Mouse (Mus musculus) liver, embryonic 16.5 days (tissue): ENCODE data around the gene Ccdc12. TPM values are rescaled to one million over a fixed set of nuclear protein-coding genes. Genes with fewer than 3 reads are reported as not detected.

Experiments used
- ATAC-seq: fragments of 200-750 bp; cut with Nextera tagmentation; 2 replicates; pipeline ENCODE4 v1.8.0; 2017; ENCODE audit warnings: low read depth, mild to moderate bottlenecking, moderate number of reproducible peaks, moderate library complexity
- H3K27ac ChIP-seq: fragments of 300-500 bp; sonication (generic); 2 replicates; pipeline ENCODE4 v1.5.1; 2014; ENCODE audit warnings: mild to moderate bottlenecking, low read length
- H3K27me3 ChIP-seq: fragments of 300-500 bp; sonication (generic); 2 replicates; pipeline ENCODE4 v1.6.1; 2014; ENCODE audit warnings: low read depth, low read length, mixed read lengths; ENCODE audit not compliant: control insufficient read depth, insufficient read depth
- H3K36me3 ChIP-seq: fragments of 300-500 bp; sonication (generic); 2 replicates; pipeline ENCODE4 v1.6.1; 2014; ENCODE audit warnings: mild to moderate bottlenecking; ENCODE audit not compliant: control insufficient read depth, insufficient read depth
- H3K4me1 ChIP-seq: fragments of 300-500 bp; sonication (generic); 2 replicates; pipeline ENCODE4 v1.6.1; 2014; ENCODE audit warnings: low read depth, low read length, mixed read lengths; ENCODE audit not compliant: control insufficient read depth
- H3K4me2 ChIP-seq: fragments of 300-500 bp; sonication (generic); 2 replicates; pipeline ENCODE4 v1.6.1; 2014; ENCODE audit warnings: low read depth, low read length, mixed read lengths
- H3K4me3 ChIP-seq: fragments of 300-500 bp; sonication (generic); 2 replicates; pipeline ENCODE4 v1.5.1; 2014; ENCODE audit warnings: low read depth, mild to moderate bottlenecking, low read length
- H3K9ac ChIP-seq: fragments of 300-500 bp; sonication (generic); 2 replicates; pipeline ENCODE4 v1.6.1; 2014; ENCODE audit warnings: low read depth, low read length
- H3K9me3 ChIP-seq: fragments of 300-500 bp; sonication (generic); replicated peaks from 2 replicates; pipeline ENCODE4 v1.6.1; 2016; ENCODE audit warnings: low read length; ENCODE audit not compliant: control insufficient read depth
- WGBS: fragments of 180-500 bp; shearing (Covaris S2); extraction: QIAGEN DNeasy Blood & Tissue Kit; methylation state at CpG from one replicate; pipeline ENCODE4 v1.1.7; 2014; ENCODE audit not compliant: insufficient replicate concordance; 5-methylcytosine and 5-hydroxymethylcytosine counted together
- polyA plus RNA-seq: library from polyadenylated mRNA; unstranded; fragments of >200 nt; fragmentation: Nextera tagmentation; extraction: Ambion mirVana; gene quantifications from 2 replicates; pipeline ENCODE4 v1.2.1, GENCODE M21; 2015

The Ccdc12 gene
- polyA plus RNA-seq, 1 experiment from 2014 or later: 59.5 TPM

- Histone ChIP-seq H3K27ac (no peak overlapping the region), H3K4me3 (no peak overlapping the region), H3K4me1 (peaks cover 3% of the 10 kb centered on the region), H3K36me3 (no peaks in the 10 kb centered on the region), H3K9me3 (no peaks in the 10 kb centered on the region), H3K27me3 (no peaks in the 10 kb centered on the region), H3K4me2 (no peak overlapping the region), H3K9ac (no peak overlapping the region)
- 52% methylated on average over 5 of the region's 5 CpGs for WGBS
- no peak for ATAC-seq
Measured at GRCm38 (mm10) chr9:110642812-110643524, 13.3 kb upstream of the Ccdc12 start.

GRCm38 (mm10) chr9:110643787-110644186 is 12.5 kb upstream of the Ccdc12 start:
- no peaks in the 10 kb centered on the region for H3K36me3 ChIP-seq
- no peak for ATAC-seq
- 73% methylated on average over 9 of the region's 9 CpGs for WGBS
- H3K4me1 ChIP-seq: peaks cover 3% of the 10 kb centered on the region
- H3K4me3 ChIP-seq: no peak overlapping the region
- no peak overlapping the region for H3K4me2 ChIP-seq
- no peaks in the 10 kb centered on the region for H3K27me3 ChIP-seq
- H3K9me3 ChIP-seq: no peaks in the 10 kb centered on the region
- H3K27ac ChIP-seq: no peak overlapping the region
- no peak overlapping the region for H3K9ac ChIP-seq

GRCm38 (mm10) chr9:110644295-110644694 is 12.0 kb upstream of the Ccdc12 start:
- no peak overlapping the region for H3K9ac ChIP-seq
- H3K4me3 ChIP-seq: no peak overlapping the region
- H3K27me3 ChIP-seq: no peaks in the 10 kb centered on the region
- no peak overlapping the region for H3K27ac ChIP-seq
- peaks cover 3% of the 10 kb centered on the region for H3K4me1 ChIP-seq
- H3K4me2 ChIP-seq: no peak overlapping the region
- no peaks in the 10 kb centered on the region for H3K9me3 ChIP-seq
- WGBS: 74% methylated on average over 10 of the region's 10 CpGs
- no peaks in the 10 kb centered on the region for H3K36me3 ChIP-seq
- ATAC-seq: no peak

GRCm38 (mm10) chr9:110645219-110645618 is 11.1 kb upstream of the Ccdc12 start:
- H3K4me3 ChIP-seq: peak overlapping the region; percentile 23; the same call in 1 of the 2 replicates
- no peaks in the 10 kb centered on the region for H3K36me3 ChIP-seq
- H3K9me3 ChIP-seq: no peaks in the 10 kb centered on the region
- 22% methylated on average over 9 of the region's 9 CpGs for WGBS
- no peaks in the 10 kb centered on the region for H3K27me3 ChIP-seq
- peaks cover 3% of the 10 kb centered on the region for H3K4me1 ChIP-seq
- H3K4me2 ChIP-seq: peak overlapping the region; percentile 39
- no peak overlapping the region; the same call in 1 of the 2 replicates for H3K27ac ChIP-seq
- H3K9ac ChIP-seq: no peak overlapping the region
- ATAC-seq: no peak

- no peaks in the 10 kb centered on the region for H3K9me3 ChIP-seq
- H3K4me3 ChIP-seq: no peak overlapping the region
- H3K4me1 ChIP-seq: peaks cover 19% of the 10 kb centered on the region
- ATAC-seq: no peak
- H3K36me3 ChIP-seq: no peaks in the 10 kb centered on the region
- peaks cover 26% of the 10 kb centered on the region for H3K27me3 ChIP-seq
- H3K9ac ChIP-seq: no peak overlapping the region
- H3K4me2 ChIP-seq: no peak overlapping the region
- no peak overlapping the region for H3K27ac ChIP-seq
Measured at GRCm38 (mm10) chr9:110649775-110650174, 6.5 kb upstream of the Ccdc12 start.

- Histone ChIP-seq H3K4me3 (peak overlapping the region; percentile 75), H3K9ac (no peak overlapping the region), H3K4me1 (peaks cover 28% of the 10 kb centered on the region), H3K4me2 (peak overlapping the region; percentile 99), H3K27me3 (peaks cover 26% of the 10 kb centered on the region), H3K27ac (0 out of 2 replicates have a peak overlapping the region, but pooled peaks have one; percentile 44), H3K9me3 (no peaks in the 10 kb centered on the region), H3K36me3 (no peaks in the 10 kb centered on the region)
- no peak for ATAC-seq
- 17% methylated on average over 13 of the region's 13 CpGs for WGBS
Measured at GRCm38 (mm10) chr9:110651931-110652722, 4.2 kb upstream of the Ccdc12 start.

GRCm38 (mm10) chr9:110652963-110653654 is 3.2 kb upstream of the Ccdc12 start:
- Histone ChIP-seq H3K36me3 (no peaks in the 10 kb centered on the region), H3K27ac (peak overlapping the region; percentile 64; the same call in 1 of the 2 replicates), H3K9ac (peak overlapping the region; percentile 78), H3K27me3 (peaks cover 26% of the 10 kb centered on the region), H3K4me1 (peaks cover 34% of the 10 kb centered on the region), H3K4me3 (peak overlapping the region; percentile 75), H3K9me3 (no peaks in the 10 kb centered on the region), H3K4me2 (peak overlapping the region; percentile 99)
- 11% methylated on average over 14 of the region's 14 CpGs for WGBS
- ATAC-seq: no peak

GRCm38 (mm10) chr9:110653655-110654461 is 2.4 kb upstream of the Ccdc12 start, which contains the start of gene Nbeal2:
Gene Nbeal2, minus strand, starts transcription at chr9:110654161.
- peaks cover 26% of the 10 kb centered on the region for H3K27me3 ChIP-seq
- under 1% methylated on average over 63 of the region's 75 CpGs for WGBS
- H3K4me3 ChIP-seq: peak within 1 kb of the TSS; percentile 75
- H3K4me1 ChIP-seq: peaks cover 35% of the 10 kb centered on the region
- H3K9ac ChIP-seq: peak within 1 kb of the TSS; percentile 78
- H3K9me3 ChIP-seq: no peaks in the 10 kb centered on the region
- peak within 1 kb of the TSS; percentile 66 for H3K27ac ChIP-seq
- peak; percentile 85 for ATAC-seq
- no peaks in the 10 kb centered on the region for H3K36me3 ChIP-seq
- peak within 1 kb of the TSS; percentile 99 for H3K4me2 ChIP-seq
